ENCODE assay signal across 10 mouse cellular contexts in the genomic region with DNA sequence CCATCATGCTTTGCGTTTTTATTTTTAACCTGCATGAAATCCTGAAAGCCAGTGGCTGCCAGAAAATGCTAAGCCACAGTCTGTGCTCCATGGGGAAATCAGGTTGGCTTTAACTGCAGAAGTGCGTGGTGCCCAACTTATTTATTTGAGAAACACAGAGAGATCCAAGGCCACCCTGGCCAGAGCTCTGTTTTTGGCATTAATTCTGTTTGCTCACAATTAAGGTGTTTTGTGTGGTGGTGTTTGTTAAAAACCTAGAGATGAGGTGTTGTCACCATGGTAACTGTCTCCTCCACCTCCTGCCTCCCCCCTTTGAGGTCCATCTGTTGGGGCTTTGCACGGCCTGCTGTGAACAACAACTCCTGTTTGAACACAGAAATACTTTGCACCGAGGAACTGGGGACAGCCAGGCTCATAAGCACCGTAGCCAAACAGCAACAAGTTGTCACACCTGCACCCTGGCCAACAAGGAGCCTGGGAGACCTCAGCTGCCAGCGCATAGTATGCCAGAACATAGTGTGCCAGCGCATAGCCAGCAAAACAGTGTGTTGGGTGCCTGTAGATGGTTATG. TPM values are rescaled to one million over a fixed set of nuclear protein-coding genes. Genes with fewer than 3 reads are reported as not detected.
DNase-seq lines count a peak whose midpoint lies in the region; ATAC-seq and TF ChIP-seq lines count a peak whose summit lies in the region.
"Had no signal": no experiment of that assay in that cellular context is flagged by ENCODE, and none has a peak within 500 bp of the region (broad histone marks: within the 10 kb centered on the region; RNA-seq: fewer than 3 reads in every experiment).

No protein-coding gene starts in this region.

- no peak for TF ChIP-seq CTCF in heart, postnatal 0 days (IDR thresholded peaks at IDR 0.05; ENCODE audit: low read depth)
- TF ChIP-seq CTCF in thymus, adult 2 months (IDR thresholded peaks at IDR 0.05; ENCODE audit: borderline replicate concordance, control insufficient read depth, extremely low read depth, insufficient read depth, low read length, poor library complexity): no peak

- H3K36me3 ChIP-seq in heart, postnatal 0 days (replicated peaks; ENCODE audit: control insufficient read depth, insufficient read depth, low read length): no peaks in the 10 kb centered on the region
- H3K36me3 ChIP-seq in embryonic facial prominence, embryonic 10.5 days (replicated peaks): no peaks in the 10 kb centered on the region
- no peaks in the 10 kb centered on the region for H3K36me3 ChIP-seq in thymus, adult 2 months (ENCODE audit: control insufficient read depth, insufficient read depth, low read length)
- H3K36me3 ChIP-seq: heart, embryonic 13.5 days; midbrain, embryonic 12.5 days had no signal

- H3K27ac ChIP-seq in heart, postnatal 0 days (ENCODE audit: low read depth): no peak overlapping the region
- H3K27ac ChIP-seq in embryonic facial prominence, embryonic 10.5 days (replicated peaks): 0 out of 2 replicates have a peak overlapping the region, but pooled peaks have one; percentile 1
- no peak overlapping the region for H3K27ac ChIP-seq in thymus, adult 2 months (ENCODE audit: control insufficient read depth, insufficient read depth, low read length)
- H3K27ac ChIP-seq: heart, embryonic 13.5 days; midbrain, embryonic 12.5 days had no signal

- no peak for TF ChIP-seq POLR2A in thymus, adult 2 months (IDR thresholded peaks at IDR 0.05; ENCODE audit: control insufficient read depth, extremely low read depth, insufficient read depth, low read length, poor library complexity)

- H3K27me3 ChIP-seq in heart, postnatal 0 days (ENCODE audit: control insufficient read depth, insufficient read depth, low read length): no peaks in the 10 kb centered on the region
- peaks cover 81% of the 10 kb centered on the region for H3K27me3 ChIP-seq in embryonic facial prominence, embryonic 10.5 days (replicated peaks; ENCODE audit: low read depth, poor library complexity, severe bottlenecking)
- no peaks in the 10 kb centered on the region for H3K27me3 ChIP-seq in thymus, adult 2 months (ENCODE audit: control insufficient read depth, insufficient read depth, low read length)

- DNase-seq in heart, postnatal 0 days (ENCODE audit: low spot score): peak; percentile 12
- no peak for DNase-seq in heart, adult 9 months (ENCODE audit: low spot score in 2 of 2)
- DNase-seq in embryonic facial prominence, embryonic 10.5 days (ENCODE audit: low spot score): no peak
- peak; percentile 72 to 89 for DNase-seq in layer of hippocampus, postnatal 14 days (ENCODE audit: low spot score in 2 of 2)
- DNase-seq in right cerebral cortex, adult 2 months (ENCODE audit: low spot score in 2 of 2): peak; percentile 60 to 76
- no peak for DNase-seq in thymus, adult 2 months
- no peak for DNase-seq in kidney, adult 8-10 months
- no peak for DNase-seq in heart, postnatal 36 days

- H3K9me3 ChIP-seq in heart, postnatal 0 days (replicated peaks; ENCODE audit: control insufficient read depth, low read length): no peaks in the 10 kb centered on the region
- H3K9me3 ChIP-seq in embryonic facial prominence, embryonic 10.5 days: no peaks in the 10 kb centered on the region
- H3K9me3 ChIP-seq: heart, embryonic 13.5 days; midbrain, embryonic 12.5 days had no signal

- intact Hi-C loops in heart, postnatal 36 days (cut with DNase I): no loop called here

- no peak overlapping the region for H3K9ac ChIP-seq in heart, postnatal 0 days (replicated peaks; ENCODE audit: low read depth, low read length)
- H3K9ac ChIP-seq: heart, embryonic 13.5 days; midbrain, embryonic 12.5 days had no signal

- no peak for ATAC-seq in heart, postnatal 0 days (ENCODE audit: insufficient read depth, low read depth)

- H3K4me3 ChIP-seq in heart, postnatal 0 days (ENCODE audit: low read depth, low read length): no peak overlapping the region
- no peak overlapping the region for H3K4me3 ChIP-seq in embryonic facial prominence, embryonic 10.5 days
- H3K4me3 ChIP-seq in thymus, adult 2 months (ENCODE audit: control insufficient read depth, insufficient read depth, low read length): no peak overlapping the region
- H3K4me3 ChIP-seq: heart, embryonic 13.5 days; midbrain, embryonic 12.5 days had no signal

- WGBS in heart, postnatal 0 days: 58% methylated on average over 7 of the region's 7 CpGs
- WGBS in embryonic facial prominence, embryonic 10.5 days: 69% methylated on average over 7 of the region's 7 CpGs
- 73% methylated on average over 7 of the region's 7 CpGs for WGBS in thymus, adult 2 months

- TF ChIP-seq EP300 in heart, postnatal 0 days (IDR thresholded peaks at IDR 0.05; ENCODE audit: low read depth): no peak

- no peak overlapping the region for H3K4me2 ChIP-seq in heart, postnatal 0 days (ENCODE audit: low read depth, low read length)
- H3K4me2 ChIP-seq: heart, embryonic 13.5 days; midbrain, embryonic 12.5 days had no signal

- no peaks in the 10 kb centered on the region for H3K4me1 ChIP-seq in heart, postnatal 0 days (ENCODE audit: control insufficient read depth, insufficient read depth)
- H3K4me1 ChIP-seq in embryonic facial prominence, embryonic 10.5 days: peaks cover 21% of the 10 kb centered on the region
- no peaks in the 10 kb centered on the region for H3K4me1 ChIP-seq in thymus, adult 2 months (replicated peaks; ENCODE audit: control insufficient read depth, insufficient read depth, low read length)
- H3K4me1 ChIP-seq: heart, embryonic 13.5 days had no signal

RNA-seq across cellular contexts. Expression of a gene that starts 35.9 kb away (rescaled TPM):
- total RNA-seq in heart, postnatal 0 days (2014; rRNA removed; ENCODE audit: low replicate concordance): 7.8 and 15.4 TPM in 2 replicates
- polyA plus RNA-seq in heart, postnatal 0 days (2015; fragmentation: Nextera tagmentation; extraction: Ambion mirVana): 4.4 and 4.6 TPM in 2 replicates
- 333 and 362 TPM in 2 replicates for polyA plus RNA-seq in embryonic facial prominence, embryonic 10.5 days (2016; fragmentation: Nextera tagmentation; extraction: Ambion mirVana)
- total RNA-seq in layer of hippocampus, postnatal 14 days (2021): 10 to 100 TPM in 1 of 2 experiments, 1 to 10 TPM in 1; 7.0 to 16.7 TPM
- 2.7 and 4.0 TPM in 2 replicates for polyA plus RNA-seq in thymus, adult 2 months (2012; rRNA removed)
- total RNA-seq in heart, postnatal 36 days (2021): 1 to 10 TPM; 3.7 to 4.3 TPM

Comparison
In these comparisons a context has a peak if more than half of its experiments do, and no peak if none do; other contexts are left out.
1. DNase-seq: peak in heart, postnatal 0 days (single experiment), layer of hippocampus, postnatal 14 days (2 of 2) and right cerebral cortex, adult 2 months (2 of 2); none in heart, adult 9 months (0 of 2), embryonic facial prominence, embryonic 10.5 days (single experiment), thymus, adult 2 months (single experiment), kidney, adult 8-10 months (0 of 2) and heart, postnatal 36 days (0 of 2).